Mouse (Mus musculus) liver, adult 10 weeks (tissue): ENCODE measurements around the gene Mettl11b. TPM values are rescaled to one million over a fixed set of nuclear protein-coding genes. Genes with fewer than 3 reads are reported as not detected.

Experiments
- polyA plus RNA-seq: library from polyadenylated mRNA; stranded (reverse); fragments of 350-450 nt; fragmentation: Illumina TruSeq; extraction: RNeasy Lipid Tissue Mini Kit (QIAGEN cat#74804); gene quantifications from one replicate; pipeline ENCODE4 v1.2.3, GENCODE M21; 2014; ENCODE audit warnings: low read depth, low replicate concordance

Gene Mettl11b
- polyA plus RNA-seq, result not detected

GRCm38 (mm10) chr1:163725106-163725759 lies at the start of gene Mettl11b:
Gene Mettl11b (minus strand): TSS chr1:163725232.

Other genes starting within 250 kb of the Mettl11b start
- gene Kifap3, start 54.4 kb upstream of the Mettl11b start, polyA plus RNA-seq, result 8.1 TPM
- gene Scyl3, start 203.9 kb upstream of the Mettl11b start, polyA plus RNA-seq, result 23.0 TPM